Mouse (Mus musculus) MEL (cell line): ENCODE results near the gene Psmb11. TPM values are rescaled to one million over a fixed set of nuclear protein-coding genes. Genes with fewer than 3 reads are reported as not detected.

Experiments used
- DNase-seq: peaks from one replicate; pipeline ENCODE4 v3.0.0; 2011; ENCODE audit warnings: low read depth, low spot score
- H3K27ac ChIP-seq: 2 replicates; pipeline ENCODE4 v1.5.1; 2012; ENCODE audit warnings: low read depth, mild to moderate bottlenecking, control low read depth, low read length, moderate library complexity; ENCODE audit not compliant: control insufficient read depth
- H3K27me3 ChIP-seq, 2 experiments: fragments of 150-350 bp in 1 of 2; sonication (generic) in 1 of 2; 2 replicates each; pipeline ENCODE4 v1.6.1; 2012; ENCODE audit warnings: low read length in 2 of 2, mild to moderate bottlenecking in 2 of 2, improper control_type of control experiment in 1 of 2, moderate library complexity in 1 of 2; ENCODE audit not compliant: insufficient read depth in 2 of 2, control insufficient read depth in 1 of 2
- H3K36me3 ChIP-seq, 2 experiments: 2 replicates each; pipeline ENCODE4 v1.6.1; 2012 to 2014; ENCODE audit warnings: low read length in 2 of 2, improper control_type of control experiment in 1 of 2, inconsistent platforms in 1 of 2, mild to moderate bottlenecking in 1 of 2; ENCODE audit not compliant: insufficient read depth in 2 of 2, control insufficient read depth in 1 of 2
- H3K4me1 ChIP-seq, 2 experiments: fragments of 150-350 bp in 1 of 2; sonication (generic) in 1 of 2; 2 replicates each; pipeline ENCODE4 v1.6.1; 2012; ENCODE audit warnings: low read length in 2 of 2, improper control_type of control experiment in 1 of 2, mild to moderate bottlenecking in 1 of 2; ENCODE audit not compliant: insufficient read depth in 2 of 2, control insufficient read depth in 1 of 2
- H3K4me3 ChIP-seq, 2 experiments: fragments of 150-350 bp in 1 of 2; sonication (generic) in 1 of 2; 2 replicates each; pipeline ENCODE4 v1.5.1; 2012; ENCODE audit warnings: low read depth in 2 of 2, low read length in 2 of 2, mild to moderate bottlenecking in 2 of 2, moderate library complexity in 2 of 2, control low read depth in 1 of 2, improper control_type of control experiment in 1 of 2; ENCODE audit not compliant: control insufficient read depth in 1 of 2, insufficient read depth in 1 of 2
- H3K79me2 ChIP-seq: 2 replicates; pipeline ENCODE4 v1.6.1; 2012; ENCODE audit warnings: mild to moderate bottlenecking, low read length, moderate library complexity; ENCODE audit not compliant: control insufficient read depth, poor library complexity, insufficient read depth
- H3K9ac ChIP-seq: 2 replicates; pipeline ENCODE4 v1.6.1; 2012; ENCODE audit warnings: low read depth, mild to moderate bottlenecking, control low read depth, low read length, moderate library complexity; ENCODE audit not compliant: control insufficient read depth, poor library complexity, severe bottlenecking
- H3K9me3 ChIP-seq: fragments of 150-350 bp; sonication (generic); replicated peaks from 2 replicates; pipeline ENCODE4 v1.6.1; 2012; ENCODE audit warnings: mild to moderate bottlenecking, low read length, improper control_type of control experiment, moderate library complexity; ENCODE audit not compliant: insufficient read depth
- CHD1 ChIP-seq: IDR thresholded peaks from 2 replicates; pipeline ENCODE4 v1.6.1; 2012; ENCODE audit warnings: low read depth, mild to moderate bottlenecking, inconsistent platforms, low read length, improper control_type of control experiment
- CTCF ChIP-seq, 3 experiments: IDR thresholded peaks in 2 of 3; conservative IDR thresholded peaks in 1 of 3; 2 replicates each; pipeline ENCODE4 v1.5.1; 2011 to 2012; ENCODE audit warnings: low read length in 3 of 3, low read depth in 2 of 3, mild to moderate bottlenecking in 2 of 3, improper control_type of control experiment in 1 of 3, inconsistent platforms in 1 of 3, mixed read lengths in 1 of 3, moderate library complexity in 1 of 3; ENCODE audit not compliant: control insufficient read depth in 1 of 3, insufficient read depth in 1 of 3, poor library complexity in 1 of 3, severe bottlenecking in 1 of 3
- ELF1 ChIP-seq: IDR thresholded peaks from 2 replicates; pipeline ENCODE4 v1.6.1; 2014; ENCODE audit warnings: low read depth, mild to moderate bottlenecking, inconsistent platforms, low read length, improper control_type of control experiment, moderate library complexity
- EP300 ChIP-seq, 2 experiments: IDR thresholded peaks; 2 replicates each; pipeline ENCODE4 v1.6.1; 2011; ENCODE audit warnings: improper control_type of control experiment in 2 of 2, low read length in 2 of 2, low read depth in 1 of 2, mild to moderate bottlenecking in 1 of 2
- MAX ChIP-seq: IDR thresholded peaks from 2 replicates; pipeline ENCODE4 v1.6.1; 2011; ENCODE audit warnings: low read length, improper control_type of control experiment
- MEF2A ChIP-seq: IDR thresholded peaks from 2 replicates; pipeline ENCODE4 v1.6.1; 2014; ENCODE audit warnings: low read depth, mild to moderate bottlenecking, inconsistent platforms, low read length, improper control_type of control experiment; ENCODE audit not compliant: poor library complexity, insufficient replicate concordance, severe bottlenecking; ENCODE audit errors: extremely low read depth
- MYB ChIP-seq: IDR thresholded peaks from 2 replicates; pipeline ENCODE4 v1.6.1; 2011; ENCODE audit warnings: mild to moderate bottlenecking, low read depth, low read length, improper control_type of control experiment
- NELFE ChIP-seq: IDR thresholded peaks from 2 replicates; pipeline ENCODE4 v1.6.1; 2011; ENCODE audit warnings: low read depth, low read length, improper control_type of control experiment
- NRF1 ChIP-seq: IDR thresholded peaks from 2 replicates; pipeline ENCODE4 v1.6.1; 2014; ENCODE audit warnings: low read depth, mild to moderate bottlenecking, inconsistent platforms, low read length, improper control_type of control experiment, moderate library complexity; ENCODE audit not compliant: poor library complexity, insufficient read depth, severe bottlenecking
- RAD21 ChIP-seq: IDR thresholded peaks from 2 replicates; pipeline ENCODE4 v1.6.1; 2011; ENCODE audit warnings: mild to moderate bottlenecking, low read depth, low read length, improper control_type of control experiment
- RCOR1 ChIP-seq: IDR thresholded peaks from 2 replicates; pipeline ENCODE4 v1.6.1; 2012; ENCODE audit warnings: low read depth, mild to moderate bottlenecking, inconsistent platforms, low read length, improper control_type of control experiment
- SIN3A ChIP-seq: IDR thresholded peaks from 2 replicates; pipeline ENCODE4 v1.6.1; 2012; ENCODE audit warnings: low read length, improper control_type of control experiment, inconsistent platforms
- SMC3 ChIP-seq: IDR thresholded peaks from 2 replicates; pipeline ENCODE4 v1.6.1; 2011; ENCODE audit warnings: low read depth, low read length, improper control_type of control experiment
- USF2 ChIP-seq, 2 experiments: IDR thresholded peaks; 2 replicates each; pipeline ENCODE4 v1.6.1; 2011 to 2012; ENCODE audit warnings: improper control_type of control experiment in 2 of 2, low read length in 2 of 2, borderline replicate concordance in 1 of 2, inconsistent platforms in 1 of 2, low read depth in 1 of 2, mild to moderate bottlenecking in 1 of 2; ENCODE audit not compliant: insufficient read depth in 1 of 2
- ZC3H11A ChIP-seq: IDR thresholded peaks from 2 replicates; pipeline ENCODE4 v1.6.1; 2012; ENCODE audit warnings: low read depth, mild to moderate bottlenecking, inconsistent platforms, low read length, improper control_type of control experiment
- ZNF384 ChIP-seq: IDR thresholded peaks from 2 replicates; pipeline ENCODE4 v1.6.1; 2012; ENCODE audit warnings: low read depth, mild to moderate bottlenecking, inconsistent platforms, low read length, improper control_type of control experiment
- polyA plus RNA-seq, 2 experiments: library from polyadenylated mRNA; stranded (reverse) in 1 of 2; unstranded in 1 of 2; fragments of >175 nt in 1 of 2; fragments of >200 nt in 1 of 2; gene quantifications; 2 replicates each; pipeline versions ENCODE4 v1.2.1 to v1.2.4; 2012; ENCODE audit warnings: low replicate concordance in 2 of 2, low read depth in 1 of 2; ENCODE audit not compliant: insufficient read length in 2 of 2, insufficient read depth in 1 of 2, missing spikeins in 1 of 2
- total RNA-seq: library from RNA; depleted of rRNA; stranded (reverse); fragments of 300-350 nt; gene quantifications from 2 replicates; pipeline ENCODE4 v1.2.3, GENCODE M21; 2012

The Psmb11 gene
- total and polyA plus RNA-seq, 3 experiments = 0.06 TPM; not detected in 2

DNA sequence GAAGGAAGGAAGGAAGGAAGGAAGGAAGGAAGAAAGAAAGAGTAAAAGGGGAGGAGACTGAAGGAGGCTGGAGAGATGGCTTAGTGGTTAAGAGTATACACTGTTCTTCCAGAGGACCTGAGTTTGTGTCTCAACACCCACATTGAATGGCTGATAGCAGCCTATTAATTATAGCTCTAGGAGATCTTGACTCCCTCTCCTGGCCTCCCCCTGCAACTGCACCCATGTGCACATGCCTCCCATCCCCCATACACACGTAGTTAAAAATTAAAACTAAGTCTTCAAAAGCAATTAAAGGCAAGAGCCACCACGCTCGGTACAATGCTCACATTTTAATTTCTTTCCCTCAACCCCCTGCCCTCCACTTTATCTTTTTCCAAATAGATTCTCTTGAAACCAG, 27.2 kb upstream of the Psmb11 start:
- no peak for TF ChIP-seq MAX
- peak in 2 of 3 experiments; percentile 40; a peak in 5 of 6 replicates for TF ChIP-seq CTCF (IDR thresholded peaks at IDR 0.05 in 2 of 3, conservative IDR thresholded peaks at IDR 0.05 in 1 of 3; ENCODE audit: control insufficient read depth in 1 of 3, insufficient read depth in 1 of 3, low read depth in 2 of 3, low read length in 3 of 3, poor library complexity in 1 of 3, severe bottlenecking in 1 of 3)
- TF ChIP-seq NELFE = no peak
- Histone ChIP-seq H3K27me3 (no peaks in the 10 kb centered on the region), H3K9me3 (no peaks in the 10 kb centered on the region), H3K36me3 (peaks cover 0 to 8% of the 10 kb centered on the region in 2 experiments; a peak in 2 of 4 replicates), H3K4me1 (peaks cover 7 to 20% of the 10 kb centered on the region in 2 experiments), H3K9ac (no peak overlapping the region), H3K79me2 (no peaks in the 10 kb centered on the region), H3K4me3 (no peak overlapping the region), H3K27ac (no peak overlapping the region)
- no peak for DNase-seq

DNA sequence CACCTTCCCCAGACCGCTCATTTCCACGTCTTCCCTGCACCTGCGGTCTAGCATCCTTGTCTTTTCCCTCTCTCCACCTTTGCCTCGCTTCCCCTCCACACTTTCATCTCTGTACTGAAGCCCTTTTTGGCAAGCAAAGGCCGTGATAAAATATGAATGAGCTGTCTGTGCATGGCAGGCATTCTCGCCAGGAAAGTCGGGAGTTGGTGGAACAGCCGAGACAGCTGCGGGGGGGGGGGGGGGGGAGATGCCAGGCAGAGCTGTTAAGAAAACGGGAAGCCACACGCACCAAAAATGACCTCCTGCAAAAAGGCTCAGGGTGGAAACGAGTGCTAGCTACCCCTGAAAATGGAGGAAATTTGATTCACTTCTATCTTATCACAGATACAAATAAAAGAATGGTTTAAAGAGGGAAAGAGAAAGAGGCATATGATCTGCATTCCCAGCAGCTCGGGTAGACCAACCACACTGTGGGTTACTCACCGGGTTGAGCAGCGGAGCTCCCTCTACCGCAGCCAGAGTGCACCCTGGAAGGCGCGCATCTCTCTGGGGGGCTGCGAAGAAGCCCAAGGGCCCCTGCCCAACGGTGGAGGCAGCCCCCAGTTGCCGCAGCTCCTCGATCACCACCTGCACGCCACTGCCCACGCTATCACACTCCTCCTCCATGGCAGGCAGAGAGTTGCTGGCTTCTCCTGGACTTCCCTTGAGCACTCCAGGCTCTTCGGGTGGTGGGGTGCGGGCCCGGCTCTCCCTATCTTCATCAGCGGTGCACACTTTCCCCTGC, 26.4 kb upstream of the Psmb11 start:
- Histone ChIP-seq H3K4me1 (peaks cover 3 to 19% of the 10 kb centered on the region in 2 experiments), H3K9me3 (no peaks in the 10 kb centered on the region), H3K27ac (no peak overlapping the region), H3K27me3 (no peaks in the 10 kb centered on the region), H3K4me3 (no peak overlapping the region), H3K9ac (no peak overlapping the region), H3K79me2 (no peaks in the 10 kb centered on the region), H3K36me3 (peaks cover 0 to 8% of the 10 kb centered on the region in 2 experiments; a peak in 2 of 4 replicates)
- TF ChIP-seq ZNF384 (no peak), NELFE (no peak), RCOR1 (no peak), USF2 (IDR thresholded peaks at IDR 0.05; ENCODE audit: borderline replicate concordance in 1 of 2, insufficient read depth in 1 of 2, low read depth in 1 of 2, low read length in 2 of 2) (no peak), SIN3A (no peak), CHD1 (no peak), SMC3 (no peak), MYB (no peak), MEF2A (no peak)
- DNase-seq = no peak

DNA sequence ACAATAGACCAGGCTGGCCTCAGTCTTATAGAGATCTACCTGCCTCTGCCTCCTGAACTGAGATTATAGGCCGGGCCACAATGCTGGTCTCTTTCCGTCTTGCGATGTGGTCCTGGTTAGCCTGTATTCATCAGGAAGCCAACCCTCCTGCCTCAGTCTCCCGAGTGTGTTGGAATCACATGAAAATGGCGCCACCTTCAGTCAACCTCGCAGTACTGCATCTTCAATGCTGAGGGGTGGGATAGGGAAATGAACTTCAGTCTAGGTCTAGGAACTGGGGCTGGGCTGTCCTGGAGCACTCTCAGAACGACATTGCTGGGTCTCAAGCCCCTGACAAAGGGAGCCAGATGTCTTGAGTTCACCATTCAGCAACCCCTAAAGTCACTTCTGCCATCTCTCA, 24.1 kb upstream of the Psmb11 start:
- Histone ChIP-seq H3K36me3 (peaks cover 0 to 13% of the 10 kb centered on the region in 2 experiments; a peak in 2 of 4 replicates), H3K9ac (no peak overlapping the region), H3K27me3 (no peaks in the 10 kb centered on the region), H3K4me1 (peaks cover 4 to 23% of the 10 kb centered on the region in 2 experiments), H3K9me3 (no peaks in the 10 kb centered on the region), H3K4me3 (no peak overlapping the region), H3K27ac (no peak overlapping the region), H3K79me2 (no peaks in the 10 kb centered on the region)
- TF ChIP-seq ELF1 = no peak
- peak; percentile 41 to 57 (median 46); a peak in 5 of 6 replicates for TF ChIP-seq CTCF (IDR thresholded peaks at IDR 0.05 in 2 of 3, conservative IDR thresholded peaks at IDR 0.05 in 1 of 3; ENCODE audit: control insufficient read depth in 1 of 3, insufficient read depth in 1 of 3, low read depth in 2 of 3, low read length in 3 of 3, poor library complexity in 1 of 3, severe bottlenecking in 1 of 3)
- peak; percentile 22 for TF ChIP-seq RAD21
- TF ChIP-seq NRF1 = no peak
- TF ChIP-seq SMC3 = peak; percentile 30
- TF ChIP-seq EP300 (IDR thresholded peaks at IDR 0.05; ENCODE audit: low read depth in 1 of 2, low read length in 2 of 2) = no peak
- peak; percentile 27 for TF ChIP-seq ZC3H11A
- DNase-seq = no peak
